Mouse (Mus musculus): ENCODE data around the gene Pvr. TPM values are rescaled to one million over a fixed set of nuclear protein-coding genes. Genes with fewer than 3 reads are reported as not detected.
A peak's percentile ranks its signal among the peaks of the same experiment; 100 is the strongest.
"Not testable (repeated sequence)": the region's sequence is repeated elsewhere in the genome, so short reads cannot be mapped to it uniquely, and the experiment has no call there.

Pvr gene
- total RNA-seq, 2 experiments from 2014 or later = 4.3 to 7.6 TPM

DNA sequence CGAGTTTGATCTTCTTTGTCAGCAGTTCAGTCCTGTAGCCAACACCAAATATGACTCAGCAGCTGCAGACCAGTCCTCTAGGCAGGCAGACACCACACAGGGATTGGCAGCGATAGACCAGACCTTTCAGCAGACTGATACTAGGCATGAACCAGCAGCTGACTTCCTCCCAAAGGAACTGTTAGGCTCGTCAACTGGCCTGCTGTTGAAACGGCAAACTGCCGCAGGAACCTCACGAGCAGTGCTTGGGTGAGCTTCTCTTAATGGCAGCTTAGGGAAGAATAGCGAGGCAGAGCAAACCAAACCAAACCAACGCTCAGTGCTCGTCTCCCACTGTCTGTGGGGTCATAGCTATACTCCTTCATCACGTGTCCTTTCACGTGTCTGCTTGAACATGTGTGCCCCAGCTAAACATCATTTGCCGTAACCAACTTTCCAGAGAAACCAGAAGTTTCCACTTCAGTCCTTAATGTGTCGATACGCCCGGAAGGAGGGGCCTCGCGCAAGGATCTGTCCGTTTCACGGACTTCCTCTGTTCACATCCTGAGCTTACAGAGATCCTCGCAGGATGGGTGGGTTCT, 14.3 kb upstream of the Pvr start:
- no peak for DNase-seq (ENCODE audit: low spot score)

GRCm38 (mm10) chr7:19932877-19933809, 12.2 kb upstream of the Pvr start:
- DNase-seq (ENCODE audit: low spot score) = peak; percentile 71

DNA sequence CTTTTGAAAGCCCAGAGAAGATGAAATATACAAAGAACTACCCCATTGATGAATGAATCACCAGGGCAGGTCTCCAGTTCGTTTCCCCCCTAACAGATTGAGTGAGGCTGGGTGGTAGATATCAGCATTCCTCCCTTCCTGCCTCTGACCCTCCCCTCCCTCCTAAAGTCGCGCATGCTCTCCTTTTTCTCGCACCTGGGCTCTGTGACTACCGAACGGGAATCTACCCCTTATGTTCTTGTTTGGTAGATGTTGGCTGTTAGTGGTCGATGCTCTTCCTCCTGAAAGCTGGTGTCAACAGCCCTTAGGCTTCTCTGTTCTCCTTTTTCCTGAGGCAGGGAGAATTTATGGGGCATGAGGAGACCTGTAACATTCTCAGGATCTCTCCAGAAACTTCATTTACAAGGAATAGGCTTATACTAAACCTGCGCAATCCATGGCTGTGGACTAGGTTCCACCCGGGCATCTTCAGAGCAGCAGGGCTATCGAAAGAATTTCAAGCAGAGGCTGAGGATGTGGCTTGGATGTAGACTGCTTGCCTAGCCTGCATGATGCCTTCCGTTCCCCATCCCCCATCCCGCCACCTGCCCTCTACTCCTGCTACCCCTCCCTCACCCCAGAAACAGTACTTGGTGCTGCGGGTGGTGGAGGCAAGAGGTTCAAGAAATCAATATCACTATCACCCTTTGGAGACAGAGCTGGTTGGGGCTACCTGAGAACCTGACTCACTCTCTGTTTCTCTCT, 11.3 kb upstream of the Pvr start:
- no peak for DNase-seq (ENCODE audit: low spot score)

DNA sequence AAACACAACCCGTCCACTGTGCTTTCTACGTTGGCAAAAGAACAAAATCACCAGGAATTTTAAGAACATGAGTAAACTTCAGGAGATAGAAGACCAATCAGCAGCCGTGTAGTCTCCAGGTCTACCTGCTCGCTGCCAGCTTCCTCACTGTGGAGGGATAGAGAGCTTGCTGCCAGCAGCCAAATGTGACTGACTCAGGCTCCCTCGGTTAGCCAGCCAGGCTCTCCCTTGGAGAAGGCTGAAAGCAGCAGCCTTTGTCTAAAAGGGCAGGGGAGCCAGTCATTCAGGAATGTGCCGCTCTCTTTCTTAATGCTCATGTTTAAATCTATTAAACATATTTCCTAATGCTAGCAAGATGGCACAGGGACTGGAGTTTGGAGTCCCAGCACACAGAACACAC, 9.5 kb upstream of the Pvr start:
- not testable (repeated sequence) for DNase-seq (ENCODE audit: low spot score)

- no peak for DNase-seq (ENCODE audit: low spot score)
These were observed 7.5 kb upstream of the Pvr start for GRCm38 (mm10) chr7:19928486-19928885.

DNA sequence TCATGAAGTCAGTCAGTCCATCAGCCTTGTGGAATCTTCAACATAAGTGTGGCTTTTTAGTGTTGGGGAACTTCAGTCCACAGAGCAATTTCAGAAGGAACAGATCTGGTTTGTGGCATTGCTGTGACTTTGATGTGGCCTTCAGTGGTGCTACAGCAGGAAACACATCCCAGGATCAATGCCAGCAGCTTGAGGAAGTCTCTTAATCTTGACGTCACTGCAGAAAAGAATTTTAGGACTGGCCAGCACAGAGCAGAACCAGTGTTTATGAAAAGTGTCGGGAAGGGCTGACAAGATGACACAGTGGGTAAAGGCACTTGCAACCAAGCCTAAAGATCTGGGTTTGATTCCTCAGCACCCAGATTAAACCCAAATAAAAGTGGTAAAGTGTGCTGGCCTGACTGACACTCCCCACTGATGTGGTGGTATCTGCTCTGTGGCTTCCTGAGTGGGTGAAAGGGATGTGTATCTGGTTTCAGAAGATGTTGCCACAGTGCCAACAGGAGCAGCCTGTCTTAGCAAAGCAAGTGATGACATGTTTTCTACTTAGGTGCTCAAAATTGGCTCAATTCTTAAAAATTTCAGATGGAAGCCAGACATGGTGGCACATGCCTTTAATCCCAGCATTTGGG, 6.0 kb upstream of the Pvr start:
- no peak for DNase-seq (ENCODE audit: low spot score)

DNA sequence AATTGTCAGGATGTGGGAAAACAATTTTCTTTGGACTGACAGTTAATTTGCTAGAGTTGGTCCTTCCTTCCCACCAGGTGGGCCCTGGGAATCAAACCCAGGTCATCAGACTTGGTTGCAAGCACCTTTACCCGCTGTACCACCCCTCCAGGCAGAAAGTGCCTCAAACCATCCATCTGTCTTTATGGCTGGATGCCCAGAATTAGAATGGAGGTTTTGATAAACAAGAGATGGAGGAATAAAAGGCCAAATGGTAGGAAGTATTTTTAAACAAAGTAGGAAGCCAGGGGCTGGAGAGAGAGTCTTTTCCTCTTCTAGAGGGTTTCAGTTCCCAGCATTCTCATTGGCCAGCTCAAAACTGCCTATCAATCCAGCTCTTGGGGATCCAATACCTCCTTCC, 4.4 kb upstream of the Pvr start:
- no peak for DNase-seq (ENCODE audit: low spot score)

DNA sequence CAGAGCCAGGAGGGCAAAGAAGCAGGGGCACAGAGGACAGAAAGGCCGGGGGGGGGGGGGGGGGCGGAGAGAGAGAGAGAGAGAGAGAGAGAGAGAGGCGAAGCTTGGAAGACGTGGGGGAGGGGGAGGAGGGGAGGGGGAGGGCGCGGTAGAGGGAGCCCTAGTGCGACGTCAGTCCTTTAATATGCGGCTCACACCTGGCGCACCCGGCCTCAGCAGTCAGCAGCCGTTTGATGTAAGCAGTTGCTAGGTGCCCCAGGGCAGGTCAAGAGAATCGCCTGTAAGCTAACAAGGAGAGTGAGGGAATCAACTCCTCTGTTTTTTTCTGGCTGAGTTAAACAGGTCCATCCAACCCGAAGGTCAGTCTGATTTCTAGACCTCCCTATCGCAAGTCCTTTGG, 2.8 kb upstream of the Pvr start:
- DNase-seq (ENCODE audit: low spot score) = no peak

DNA sequence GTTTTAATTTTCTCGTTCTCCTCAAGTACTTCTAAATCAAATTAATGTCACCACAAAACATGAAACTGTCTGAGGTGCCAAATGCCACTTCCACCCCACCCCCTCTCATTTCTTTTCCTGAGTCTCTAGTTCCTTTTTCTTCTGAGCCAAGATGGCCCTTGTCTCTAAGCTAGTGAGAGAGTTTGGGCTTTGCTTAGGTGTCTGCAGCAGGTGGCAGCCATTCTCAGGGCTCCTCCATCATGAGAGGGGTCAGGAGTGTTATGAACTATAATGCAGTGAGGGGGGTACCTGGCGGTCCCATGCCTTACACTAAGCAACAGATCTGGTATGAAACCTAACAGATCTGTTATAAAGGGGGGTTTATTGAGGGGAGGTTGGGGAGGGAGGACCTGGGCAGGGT, 2.4 kb upstream of the Pvr start:
- DNase-seq (ENCODE audit: low spot score) = no peak

DNA sequence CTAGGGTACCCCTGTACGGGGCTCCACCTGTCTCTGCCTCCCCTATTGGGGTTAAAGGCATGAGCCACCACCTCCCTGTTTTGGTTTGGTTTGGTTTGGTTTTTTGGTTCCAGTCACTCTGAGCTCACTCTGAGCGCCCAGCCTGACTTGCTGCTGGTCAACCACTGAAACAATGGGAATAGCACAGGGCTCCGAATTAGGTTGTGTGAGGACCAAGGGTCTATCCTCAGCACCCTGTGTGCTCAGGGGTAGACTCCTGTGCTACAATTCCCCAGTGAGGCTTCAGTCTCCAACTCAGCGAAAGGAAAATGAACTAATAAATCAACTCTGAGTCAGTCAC, 824 bp downstream of the Pvr start:
- DNase-seq (ENCODE audit: low spot score) = no peak

DNA sequence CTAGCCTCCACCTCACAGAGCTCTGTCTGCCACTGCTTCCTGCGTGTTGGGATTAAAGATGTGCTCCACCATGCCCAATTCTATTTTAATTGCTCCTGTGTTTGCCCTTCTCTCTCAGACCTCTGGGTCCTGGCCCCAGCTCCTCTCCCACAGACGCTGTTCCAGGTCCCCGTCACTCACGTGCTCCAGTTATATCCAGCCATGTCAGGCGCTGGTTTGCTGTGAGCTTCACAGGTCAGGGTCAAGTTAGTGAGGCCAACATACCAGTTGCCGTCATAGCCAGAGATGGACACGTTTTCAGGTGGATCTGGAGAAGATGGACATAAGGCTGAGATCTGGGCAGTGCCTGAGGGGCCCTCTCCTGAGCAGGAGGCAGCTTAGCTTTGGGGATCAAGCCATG, 6.4 kb downstream of the Pvr start:
- DNase-seq (ENCODE audit: low spot score) = no peak

DNA sequence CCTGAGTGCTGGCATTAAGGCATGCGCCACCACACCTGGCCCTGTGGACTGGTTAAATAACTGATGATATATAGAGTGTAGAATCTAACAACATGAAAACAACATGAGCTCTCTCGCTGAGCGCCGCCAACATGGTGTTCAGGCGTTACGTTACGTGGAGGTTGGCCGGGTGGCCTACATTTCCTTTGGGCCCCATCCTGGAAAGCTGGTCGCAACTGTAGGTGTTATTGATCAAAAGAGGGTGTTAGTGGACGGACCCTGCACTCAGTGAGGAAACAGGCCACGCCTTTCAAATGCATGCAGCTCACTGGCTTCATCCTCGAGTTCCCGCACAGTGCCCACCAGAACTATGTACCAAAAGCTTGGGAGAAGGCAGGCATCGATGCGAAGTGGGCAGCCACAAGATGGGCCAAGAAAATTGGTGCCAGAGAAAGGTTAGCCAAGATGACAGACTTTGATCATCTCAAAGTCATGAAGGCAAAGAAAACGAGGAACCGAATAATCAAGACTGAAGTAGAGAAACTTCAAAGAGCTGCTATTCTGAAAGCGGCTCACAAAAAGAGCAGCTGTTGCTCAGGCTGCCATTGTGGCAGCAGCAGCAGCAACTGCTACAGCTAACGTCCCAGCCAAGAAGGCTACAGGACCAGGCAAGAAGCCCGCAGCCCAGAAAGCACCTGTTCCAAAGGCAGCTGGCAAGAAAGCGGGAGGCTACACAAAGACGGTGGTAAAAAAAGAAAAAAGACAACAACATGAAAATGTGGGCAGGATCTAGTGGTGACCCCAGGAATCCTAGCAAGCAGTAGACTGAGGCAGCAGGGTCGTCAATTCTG, 9.1 kb downstream of the Pvr start:
- DNase-seq (ENCODE audit: low spot score) = no peak

- DNase-seq (ENCODE audit: low spot score) = no peak
These were observed 9.7 kb downstream of the Pvr start for GRCm38 (mm10) chr7:19911292-19911658.

DNA sequence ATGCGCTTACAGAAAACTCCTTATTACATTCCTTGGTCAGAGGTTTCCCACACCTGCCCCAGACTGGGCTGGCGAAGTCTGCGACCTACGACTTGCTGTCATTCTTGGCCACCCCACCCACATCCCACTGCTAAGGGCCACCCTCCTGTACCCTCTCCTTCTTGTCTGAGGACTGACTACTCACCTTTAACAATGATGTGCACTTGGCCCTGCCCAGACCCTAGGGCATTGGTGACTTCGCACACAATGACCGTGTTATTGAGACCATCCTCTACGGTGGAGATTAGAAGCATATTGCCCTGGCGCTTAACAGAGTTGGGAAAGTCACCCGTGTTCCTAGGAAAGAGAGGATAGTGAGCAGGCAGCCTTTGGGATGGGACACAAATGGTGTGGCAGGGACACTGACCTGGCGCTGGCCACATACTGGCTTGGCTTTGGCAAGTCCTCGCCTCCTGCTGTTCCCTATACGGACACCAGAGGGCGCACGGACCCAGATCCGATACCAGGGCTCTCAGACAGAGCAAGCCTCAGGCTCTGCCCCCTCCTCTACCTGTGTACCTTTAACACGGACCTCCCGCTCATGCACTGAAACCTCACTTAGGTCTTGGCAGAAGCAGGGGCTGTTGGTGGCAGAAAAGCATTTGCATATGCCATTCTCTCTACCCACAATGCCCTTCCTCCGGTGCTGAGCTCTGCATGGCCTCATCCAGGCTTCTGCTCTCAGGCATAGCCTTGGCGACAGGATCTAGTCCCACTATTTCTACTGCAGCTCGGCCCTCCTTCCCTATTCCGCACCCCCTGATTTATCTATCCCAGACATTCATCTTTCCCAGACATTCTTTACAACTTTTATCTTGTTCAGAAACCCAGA, 10.3 kb downstream of the Pvr start:
- DNase-seq (ENCODE audit: low spot score) = peak; percentile 85

DNA sequence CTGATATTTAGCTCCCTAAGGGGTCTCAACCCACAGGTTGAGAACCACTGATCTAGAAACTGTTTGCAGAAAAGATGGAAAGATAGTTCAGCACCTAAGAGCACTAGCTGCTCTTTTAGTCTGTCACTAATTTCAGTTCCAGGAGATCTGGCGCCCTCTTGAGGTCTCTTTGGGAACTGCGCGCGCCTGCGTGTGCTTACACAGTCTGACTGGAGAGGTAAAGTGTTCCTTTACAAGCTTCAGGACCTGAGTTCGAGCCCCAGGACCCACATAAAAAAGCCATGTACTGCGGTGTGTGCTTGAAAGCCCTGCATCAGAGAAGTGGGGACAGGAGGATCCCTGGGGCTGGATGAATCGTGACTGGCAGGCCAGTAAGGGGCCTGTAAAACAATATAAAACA, 31.1 kb downstream of the Pvr start:
- DNase-seq (ENCODE audit: low spot score) = peak; percentile 33

DNA sequence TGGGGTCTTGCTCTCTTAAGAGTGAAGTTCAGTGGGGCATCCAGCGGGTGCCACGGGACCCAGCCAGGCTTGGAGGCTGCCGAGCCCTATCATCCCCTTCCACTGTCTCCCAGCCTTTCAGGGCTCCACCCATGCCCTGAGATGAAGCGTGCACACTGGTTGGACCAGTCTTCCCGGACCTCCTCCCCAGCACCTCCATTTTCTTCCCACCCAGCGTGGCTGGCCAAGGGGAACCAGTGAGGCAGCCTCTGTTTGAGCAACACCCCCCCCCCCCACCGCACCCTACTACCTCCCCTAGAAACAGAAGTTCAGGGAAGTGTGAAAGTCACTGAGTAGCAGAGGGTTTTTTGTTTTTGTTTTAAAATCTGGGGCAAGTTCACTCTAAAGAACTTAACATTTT, 33.1 kb downstream of the Pvr start, which contains the start of gene Ceacam19:
TSS of gene Ceacam19 (minus strand) at position 117 of the 400 bp plus-strand sequence.
- DNase-seq (ENCODE audit: low spot score) = no peak

- no peak for DNase-seq (ENCODE audit: low spot score)
These were observed 40.2 kb downstream of the Pvr start for GRCm38 (mm10) chr7:19880754-19881153.

- DNase-seq (ENCODE audit: low spot score) = no peak
These were observed 44.1 kb downstream of the Pvr start for GRCm38 (mm10) chr7:19876781-19877425.

DNA sequence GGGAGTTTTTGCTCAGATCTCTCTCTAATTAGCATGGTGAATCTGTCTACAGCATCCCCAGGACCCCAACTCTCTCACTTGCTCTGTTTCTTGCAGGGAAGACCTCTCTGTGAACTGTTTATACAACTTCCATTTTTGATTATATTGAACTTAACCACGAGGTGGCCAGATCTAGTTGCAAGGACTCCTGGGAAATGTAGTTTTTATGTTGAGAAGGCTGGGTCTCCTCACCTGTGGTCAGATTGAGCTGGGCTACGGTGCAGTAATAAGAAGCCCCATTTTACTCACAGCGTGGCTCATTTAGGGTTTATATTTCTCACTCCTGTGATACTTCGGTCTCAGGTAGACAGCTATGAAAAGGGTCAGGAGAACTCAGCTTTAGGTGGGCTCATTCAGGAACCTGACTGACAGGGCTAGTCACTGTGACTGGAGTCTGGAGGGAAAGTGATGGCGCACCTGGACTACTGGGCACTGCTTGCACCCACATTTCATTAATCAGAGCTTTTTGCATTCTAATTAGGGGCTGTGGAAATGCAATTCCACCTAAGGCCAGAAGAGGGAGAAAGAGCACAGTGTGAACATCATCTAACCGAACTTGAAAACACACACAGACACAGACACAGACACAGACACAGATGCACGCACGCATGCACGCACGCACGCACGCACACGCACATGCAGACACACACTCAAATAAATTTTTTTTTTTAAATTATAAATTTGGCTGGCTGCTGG, 44.8 kb downstream of the Pvr start:
- peak; percentile 45 for DNase-seq (ENCODE audit: low spot score)

Data from gastrocnemius, adult 18-20 months (tissue).